Mouse (Mus musculus): ENCODE measurements around the gene Actrt2. TPM values are rescaled to one million over a fixed set of nuclear protein-coding genes. Genes with fewer than 3 reads are reported as not detected.

Gene Actrt2
- polyA plus RNA-seq, 1 experiment from 2014 or later = not detected

- WGBS = 70% methylated on average over 5 of the region's 5 CpGs
- Histone ChIP-seq H3K36me3 (no peaks in the 10 kb centered on the region), H3K4me1 (no peaks in the 10 kb centered on the region), H3K27ac (replicated peaks) (no peak overlapping the region), H3K27me3 (replicated peaks) (peaks cover 34% of the 10 kb centered on the region), H3K4me2 (no peak overlapping the region), H3K9me3 (peaks cover 2% of the 10 kb centered on the region; the same call in 1 of the 2 replicates), H3K4me3 (no peak overlapping the region), H3K9ac (no peak overlapping the region)
- ATAC-seq (ENCODE audit: extremely low read depth, insufficient number of reproducible peaks, low FRiP score, low TSS enrichment) = no peak
Observed at GRCm38 (mm10) chr4:154683068-154683752, 15.5 kb upstream of the Actrt2 start.

GRCm38 (mm10) chr4:154682311-154682710 lies 14.6 kb upstream of the Actrt2 start:
- WGBS = 54% methylated on average over 14 of the region's 14 CpGs
- Histone ChIP-seq H3K4me1 (no peaks in the 10 kb centered on the region), H3K4me2 (no peak overlapping the region), H3K9ac (no peak overlapping the region), H3K27me3 (replicated peaks) (peaks cover 34% of the 10 kb centered on the region), H3K27ac (replicated peaks) (no peak overlapping the region), H3K9me3 (peaks cover 2% of the 10 kb centered on the region; the same call in 1 of the 2 replicates), H3K4me3 (no peak overlapping the region), H3K36me3 (no peaks in the 10 kb centered on the region)
- no peak for ATAC-seq (ENCODE audit: extremely low read depth, insufficient number of reproducible peaks, low FRiP score, low TSS enrichment)

GRCm38 (mm10) chr4:154675441-154676000 lies 7.9 kb upstream of the Actrt2 start:
- Histone ChIP-seq H3K4me2 (no peak overlapping the region), H3K27ac (replicated peaks) (no peak overlapping the region), H3K4me3 (no peak overlapping the region), H3K4me1 (no peaks in the 10 kb centered on the region), H3K36me3 (no peaks in the 10 kb centered on the region), H3K9ac (no peak overlapping the region), H3K27me3 (replicated peaks) (peaks cover 77% of the 10 kb centered on the region), H3K9me3 (no peaks in the 10 kb centered on the region)
- ATAC-seq (ENCODE audit: extremely low read depth, insufficient number of reproducible peaks, low FRiP score, low TSS enrichment) = no peak
- 67% methylated on average over 10 of the region's 10 CpGs for WGBS

- Histone ChIP-seq H3K27ac (replicated peaks) (no peak overlapping the region), H3K36me3 (no peaks in the 10 kb centered on the region), H3K4me2 (peak overlapping the region; percentile 35), H3K27me3 (replicated peaks) (peaks cover 77% of the 10 kb centered on the region), H3K4me1 (no peaks in the 10 kb centered on the region), H3K9ac (no peak overlapping the region), H3K9me3 (no peaks in the 10 kb centered on the region), H3K4me3 (no peak overlapping the region)
- no peak for ATAC-seq (ENCODE audit: extremely low read depth, insufficient number of reproducible peaks, low FRiP score, low TSS enrichment)
- WGBS = 49% methylated on average over 15 of the region's 15 CpGs
Observed at GRCm38 (mm10) chr4:154674966-154675365, 7.3 kb upstream of the Actrt2 start.

- H3K4me2 ChIP-seq = peak overlapping the region; percentile 35
- ATAC-seq (ENCODE audit: extremely low read depth, insufficient number of reproducible peaks, low FRiP score, low TSS enrichment) = no peak
- no peak overlapping the region for H3K27ac ChIP-seq (replicated peaks)
- H3K9me3 ChIP-seq = no peaks in the 10 kb centered on the region
- H3K9ac ChIP-seq = no peak overlapping the region
- no peak overlapping the region for H3K4me3 ChIP-seq
- no peaks in the 10 kb centered on the region for H3K4me1 ChIP-seq
- 2% methylated on average over 12 of the region's 12 CpGs for WGBS
- no peaks in the 10 kb centered on the region for H3K36me3 ChIP-seq
- peaks cover 77% of the 10 kb centered on the region for H3K27me3 ChIP-seq (replicated peaks)
Observed at GRCm38 (mm10) chr4:154674541-154674940, 6.9 kb upstream of the Actrt2 start.

- WGBS = 73% methylated on average over 4 of the region's 4 CpGs
- ATAC-seq (ENCODE audit: extremely low read depth, insufficient number of reproducible peaks, low FRiP score, low TSS enrichment) = no peak
- no peak overlapping the region for H3K27ac ChIP-seq (replicated peaks)
- H3K36me3 ChIP-seq = no peaks in the 10 kb centered on the region
- H3K9me3 ChIP-seq = no peaks in the 10 kb centered on the region
- H3K4me2 ChIP-seq = no peak overlapping the region
- no peak overlapping the region for H3K4me3 ChIP-seq
- peaks cover 75% of the 10 kb centered on the region for H3K27me3 ChIP-seq (replicated peaks)
- no peaks in the 10 kb centered on the region for H3K4me1 ChIP-seq
- no peak overlapping the region for H3K9ac ChIP-seq
Observed at GRCm38 (mm10) chr4:154673986-154674385, 6.3 kb upstream of the Actrt2 start.

GRCm38 (mm10) chr4:154672027-154672426 lies 4.4 kb upstream of the Actrt2 start:
- ATAC-seq (ENCODE audit: extremely low read depth, insufficient number of reproducible peaks, low FRiP score, low TSS enrichment) = no peak
- Histone ChIP-seq H3K27me3 (replicated peaks) (peaks cover 75% of the 10 kb centered on the region), H3K4me3 (no peak overlapping the region), H3K9me3 (no peaks in the 10 kb centered on the region), H3K4me1 (no peaks in the 10 kb centered on the region), H3K36me3 (no peaks in the 10 kb centered on the region), H3K27ac (replicated peaks) (no peak overlapping the region), H3K9ac (no peak overlapping the region), H3K4me2 (no peak overlapping the region)
- WGBS = 36% methylated on average over 1 of the region's 1 CpGs

GRCm38 (mm10) chr4:154671232-154671912 lies 3.7 kb upstream of the Actrt2 start:
- peaks cover 75% of the 10 kb centered on the region for H3K27me3 ChIP-seq (replicated peaks)
- no peak overlapping the region for H3K9ac ChIP-seq
- no peak overlapping the region for H3K27ac ChIP-seq (replicated peaks)
- WGBS = 68% methylated on average over 8 of the region's 8 CpGs
- H3K4me3 ChIP-seq = no peak overlapping the region
- no peak overlapping the region for H3K4me2 ChIP-seq
- H3K4me1 ChIP-seq = no peaks in the 10 kb centered on the region
- no peaks in the 10 kb centered on the region for H3K36me3 ChIP-seq
- no peaks in the 10 kb centered on the region for H3K9me3 ChIP-seq
- no peak for ATAC-seq (ENCODE audit: extremely low read depth, insufficient number of reproducible peaks, low FRiP score, low TSS enrichment)

GRCm38 (mm10) chr4:154662681-154663215 lies 4.9 kb downstream of the Actrt2 start:
- H3K36me3 ChIP-seq = no peaks in the 10 kb centered on the region
- H3K4me2 ChIP-seq = no peak overlapping the region
- no peak overlapping the region for H3K4me3 ChIP-seq
- H3K27me3 ChIP-seq (replicated peaks) = peaks cover 76% of the 10 kb centered on the region
- H3K4me1 ChIP-seq = no peaks in the 10 kb centered on the region
- 54% methylated on average over 12 of the region's 12 CpGs for WGBS
- no peaks in the 10 kb centered on the region for H3K9me3 ChIP-seq
- no peak overlapping the region for H3K9ac ChIP-seq
- no peak overlapping the region for H3K27ac ChIP-seq (replicated peaks)
- ATAC-seq (ENCODE audit: extremely low read depth, insufficient number of reproducible peaks, low FRiP score, low TSS enrichment) = no peak

- no peak overlapping the region for H3K27ac ChIP-seq (replicated peaks)
- no peaks in the 10 kb centered on the region for H3K36me3 ChIP-seq
- H3K4me2 ChIP-seq = no peak overlapping the region
- no peak overlapping the region for H3K9ac ChIP-seq
- H3K4me3 ChIP-seq = no peak overlapping the region
- H3K27me3 ChIP-seq (replicated peaks) = peaks cover 70% of the 10 kb centered on the region
- H3K4me1 ChIP-seq = no peaks in the 10 kb centered on the region
- H3K9me3 ChIP-seq = no peaks in the 10 kb centered on the region
- WGBS = 48% methylated on average over 6 of the region's 6 CpGs
- ATAC-seq (ENCODE audit: extremely low read depth, insufficient number of reproducible peaks, low FRiP score, low TSS enrichment) = no peak
Observed at GRCm38 (mm10) chr4:154661256-154661655, 6.4 kb downstream of the Actrt2 start.

GRCm38 (mm10) chr4:154660025-154660424 lies 7.6 kb downstream of the Actrt2 start:
- no peak overlapping the region for H3K4me3 ChIP-seq
- no peaks in the 10 kb centered on the region for H3K9me3 ChIP-seq
- peaks cover 57% of the 10 kb centered on the region for H3K27me3 ChIP-seq (replicated peaks)
- no peaks in the 10 kb centered on the region for H3K36me3 ChIP-seq
- H3K4me1 ChIP-seq = no peaks in the 10 kb centered on the region
- no peak for ATAC-seq (ENCODE audit: extremely low read depth, insufficient number of reproducible peaks, low FRiP score, low TSS enrichment)
- no peak overlapping the region for H3K4me2 ChIP-seq
- H3K9ac ChIP-seq = no peak overlapping the region
- H3K27ac ChIP-seq (replicated peaks) = no peak overlapping the region
